Mouse (Mus musculus): ENCODE measurements at regions not wholly inside any gene's neighbourhood (a gene's known extent, or its start where the extent isn't known, plus 50 kb on each side); places are given as distances from the start of the nearest gene placed in this dataset.
A peak's percentile ranks its signal among the peaks of the same experiment; 100 is the strongest.

- no peak overlapping the region for H3K27ac ChIP-seq (ENCODE audit: low read depth)
- H3K4me1 ChIP-seq (ENCODE audit: insufficient read depth) = no peaks in the 10 kb centered on the region
- no peak overlapping the region for H3K4me3 ChIP-seq (ENCODE audit: low read depth, low read length)
- 48% methylated on average over 8 of the region's 8 CpGs for WGBS
- TF ChIP-seq CTCF (IDR thresholded peaks at IDR 0.05; ENCODE audit: low read depth) = no peak
- no peak overlapping the region for H3K9ac ChIP-seq
- ATAC-seq (ENCODE audit: insufficient read depth) (no peak), DNase-seq (no peak)
- H3K4me2 ChIP-seq = no peak overlapping the region
- no peaks in the 10 kb centered on the region for H3K9me3 ChIP-seq (ENCODE audit: low read depth, low read length)
- H3K36me3 ChIP-seq (ENCODE audit: insufficient read depth) = no peaks in the 10 kb centered on the region
- H3K27me3 ChIP-seq (ENCODE audit: insufficient read depth, low read length) = no peaks in the 10 kb centered on the region
These were observed 191.3 kb upstream of the Fam19a5 start for GRCm38 (mm10) chr15:87352812-87353211.

GRCm38 (mm10) chr15:87353886-87354285 is 190.2 kb upstream of the Fam19a5 start:
- no peak overlapping the region for H3K27ac ChIP-seq (ENCODE audit: low read depth)
- H3K9ac ChIP-seq = no peak overlapping the region
- TF ChIP-seq CTCF (IDR thresholded peaks at IDR 0.05; ENCODE audit: low read depth) = no peak
- no peak for ATAC-seq (ENCODE audit: insufficient read depth)
- no peaks in the 10 kb centered on the region for H3K9me3 ChIP-seq (ENCODE audit: low read depth, low read length)
- H3K4me3 ChIP-seq (ENCODE audit: low read depth, low read length) = no peak overlapping the region
- no peak overlapping the region for H3K4me2 ChIP-seq
- WGBS = 64% methylated on average over 11 of the region's 11 CpGs
- peak; percentile 7 for DNase-seq
- no peaks in the 10 kb centered on the region for H3K4me1 ChIP-seq (ENCODE audit: insufficient read depth)
- H3K27me3 ChIP-seq (ENCODE audit: insufficient read depth, low read length) = no peaks in the 10 kb centered on the region
- no peaks in the 10 kb centered on the region for H3K36me3 ChIP-seq (ENCODE audit: insufficient read depth)

GRCm38 (mm10) chr15:87360457-87360856 is 183.6 kb upstream of the Fam19a5 start:
- Histone ChIP-seq H3K27ac (ENCODE audit: low read depth) (no peak overlapping the region), H3K27me3 (ENCODE audit: insufficient read depth, low read length) (no peaks in the 10 kb centered on the region), H3K9me3 (ENCODE audit: low read depth, low read length) (no peaks in the 10 kb centered on the region), H3K4me3 (ENCODE audit: low read depth, low read length) (no peak overlapping the region), H3K4me2 (no peak overlapping the region), H3K4me1 (ENCODE audit: insufficient read depth) (no peaks in the 10 kb centered on the region), H3K9ac (no peak overlapping the region), H3K36me3 (ENCODE audit: insufficient read depth) (no peaks in the 10 kb centered on the region)
- DNase-seq (no peak), ATAC-seq (ENCODE audit: insufficient read depth) (no peak)
- no peak for TF ChIP-seq CTCF (IDR thresholded peaks at IDR 0.05; ENCODE audit: low read depth)
- WGBS = 54% methylated on average over 3 of the region's 3 CpGs

- Histone ChIP-seq H3K4me3 (ENCODE audit: low read depth, low read length) (no peak overlapping the region), H3K27ac (ENCODE audit: low read depth) (no peak overlapping the region), H3K4me2 (no peak overlapping the region), H3K27me3 (ENCODE audit: insufficient read depth, low read length) (no peaks in the 10 kb centered on the region), H3K4me1 (ENCODE audit: insufficient read depth) (no peaks in the 10 kb centered on the region), H3K9me3 (ENCODE audit: low read depth, low read length) (no peaks in the 10 kb centered on the region), H3K9ac (no peak overlapping the region), H3K36me3 (ENCODE audit: insufficient read depth) (no peaks in the 10 kb centered on the region)
- 43% methylated on average over 8 of the region's 8 CpGs for WGBS
- DNase-seq (no peak), ATAC-seq (ENCODE audit: insufficient read depth) (no peak)
- peak; percentile 61 for TF ChIP-seq CTCF (IDR thresholded peaks at IDR 0.05; ENCODE audit: low read depth)
These were observed 178.3 kb upstream of the Fam19a5 start for GRCm38 (mm10) chr15:87365712-87366361.

GRCm38 (mm10) chr15:87367381-87367780 is 176.7 kb upstream of the Fam19a5 start:
- H3K9ac ChIP-seq = no peak overlapping the region
- no peak overlapping the region for H3K27ac ChIP-seq (ENCODE audit: low read depth)
- WGBS = 37% methylated on average over 5 of the region's 5 CpGs
- DNase-seq (no peak), ATAC-seq (ENCODE audit: insufficient read depth) (no peak)
- no peaks in the 10 kb centered on the region for H3K4me1 ChIP-seq (ENCODE audit: insufficient read depth)
- H3K9me3 ChIP-seq (ENCODE audit: low read depth, low read length) = no peaks in the 10 kb centered on the region
- H3K36me3 ChIP-seq (ENCODE audit: insufficient read depth) = no peaks in the 10 kb centered on the region
- H3K4me3 ChIP-seq (ENCODE audit: low read depth, low read length) = no peak overlapping the region
- no peaks in the 10 kb centered on the region for H3K27me3 ChIP-seq (ENCODE audit: insufficient read depth, low read length)
- H3K4me2 ChIP-seq = no peak overlapping the region
- peak; percentile 49; the same call in 1 of the 2 replicates for TF ChIP-seq CTCF (IDR thresholded peaks at IDR 0.05; ENCODE audit: low read depth)

- H3K36me3 ChIP-seq (ENCODE audit: insufficient read depth) = no peaks in the 10 kb centered on the region
- 85% methylated on average over 3 of the region's 3 CpGs for WGBS
- no peaks in the 10 kb centered on the region for H3K27me3 ChIP-seq (ENCODE audit: insufficient read depth, low read length)
- H3K27ac ChIP-seq (ENCODE audit: low read depth) = no peak overlapping the region
- no peaks in the 10 kb centered on the region for H3K9me3 ChIP-seq (ENCODE audit: low read depth, low read length)
- H3K4me2 ChIP-seq = no peak overlapping the region
- DNase-seq (no peak), ATAC-seq (ENCODE audit: insufficient read depth) (no peak)
- no peak overlapping the region for H3K9ac ChIP-seq
- H3K4me3 ChIP-seq (ENCODE audit: low read depth, low read length) = no peak overlapping the region
- no peak for TF ChIP-seq CTCF (IDR thresholded peaks at IDR 0.05; ENCODE audit: low read depth)
- no peaks in the 10 kb centered on the region for H3K4me1 ChIP-seq (ENCODE audit: insufficient read depth)
These were observed 174.7 kb upstream of the Fam19a5 start for GRCm38 (mm10) chr15:87369381-87369780.

- H3K4me1 ChIP-seq (ENCODE audit: insufficient read depth) = no peaks in the 10 kb centered on the region
- no peak for TF ChIP-seq CTCF (IDR thresholded peaks at IDR 0.05; ENCODE audit: low read depth)
These were observed 174.3 kb upstream of the Fam19a5 start for GRCm38 (mm10) chr15:87369836-87370235.

More at GRCm38 (mm10) chr15:87369836-87370235, 174.3 kb upstream of the Fam19a5 start:
- DNase-seq (no peak), ATAC-seq (ENCODE audit: insufficient read depth) (no peak)
- 81% methylated on average over 9 of the region's 9 CpGs for WGBS
- Histone ChIP-seq H3K4me2 (no peak overlapping the region), H3K9me3 (ENCODE audit: low read depth, low read length) (no peaks in the 10 kb centered on the region), H3K27me3 (ENCODE audit: insufficient read depth, low read length) (no peaks in the 10 kb centered on the region), H3K27ac (ENCODE audit: low read depth) (no peak overlapping the region), H3K36me3 (ENCODE audit: insufficient read depth) (no peaks in the 10 kb centered on the region), H3K9ac (no peak overlapping the region), H3K4me3 (ENCODE audit: low read depth, low read length) (no peak overlapping the region)
